Mouse (Mus musculus) left cerebral cortex, postnatal 14 days (tissue): ENCODE data around the gene Olfr649. TPM values are rescaled to one million over a fixed set of nuclear protein-coding genes. Genes with fewer than 3 reads are reported as not detected.

ENCODE experiments used
- DNase-seq, 2 experiments: peaks; one replicate each; pipeline ENCODE4 v3.0.0; 2021 to 2022; ENCODE audit warnings: low spot score in 2 of 2, mixed read lengths in 1 of 2
- intact Hi-C: fragments of 180-260 bp; cut with DNase I; formaldehyde crosslinking; loops from one replicate; pipeline ENCODE4 v1.15.1; 2025
- total RNA-seq, 2 experiments: library from RNA; stranded (reverse); gene quantifications; 2 replicates each; pipeline ENCODE4 v1.2.3; 2021

Olfr649 gene
- total RNA-seq, 2 experiments from 2014 or later, result not detected

GRCm38 (mm10) chr7:104143179-104143578, 52.6 kb downstream of the Olfr649 start, which contains the start of gene Ubqln3:
Gene Ubqln3 (minus strand): TSS chr7:104143279.
- intact Hi-C loops, result no loop called here

More at GRCm38 (mm10) chr7:104143179-104143578, 52.6 kb downstream of the Olfr649 start, which contains the start of gene Ubqln3:
- no peak for DNase-seq

Other genes starting within 250 kb of the Olfr649 start
- under 1 TPM in 1 of 2 experiments, not detected in 1; 0.04 TPM for gene Olfr635, start 224.8 kb downstream of the Olfr649 start, total RNA-seq
- gene Olfr638, start 197.2 kb downstream of the Olfr649 start, total RNA-seq, result not detected
- gene Olfr639, start 178.7 kb downstream of the Olfr649 start, total RNA-seq, result under 1 TPM; 0.08 to 0.18 TPM
- gene Olfr640, start 170.4 kb downstream of the Olfr649 start, total RNA-seq, result not detected
- gene Olfr641, start 160.5 kb downstream of the Olfr649 start, total RNA-seq, result not detected
- gene Olfr642, start 143.3 kb downstream of the Olfr649 start, total RNA-seq, result not detected
- gene 4930516K23Rik, start 134.5 kb downstream of the Olfr649 start, total RNA-seq, result not detected
- not detected for gene Olfr644, start 124.1 kb downstream of the Olfr649 start, total RNA-seq
- gene Olfr645, start 110.5 kb downstream of the Olfr649 start, total RNA-seq, result not detected
- not detected for gene Olfr646, start 91.1 kb downstream of the Olfr649 start, total RNA-seq
- gene Ubqln5, start 66.2 kb downstream of the Olfr649 start, total RNA-seq, result not detected
- gene Olfr643, start 58.6 kb downstream of the Olfr649 start, total RNA-seq, result not detected
- gene Ubqln3, start 52.7 kb downstream of the Olfr649 start, total RNA-seq, result not detected
- not detected for gene Ubqlnl, start 45.4 kb downstream of the Olfr649 start, total RNA-seq
- not detected for gene Olfm5, start 31.2 kb downstream of the Olfr649 start, total RNA-seq
- under 1 TPM; 0.30 to 0.40 TPM for gene Olfr648, start 12.6 kb downstream of the Olfr649 start, total RNA-seq
- under 1 TPM; 0.13 to 0.15 TPM for gene Trim6, start 22.8 kb upstream of the Olfr649 start, total RNA-seq
- gene Trim34a, start 48.5 kb upstream of the Olfr649 start, total RNA-seq, result under 1 TPM; 0.68 to 0.72 TPM
- gene Trim5, start 92.1 kb upstream of the Olfr649 start, total RNA-seq, result under 1 TPM; 0.38 to 0.55 TPM
- 1 to 10 TPM; 1.4 to 2.2 TPM for gene Trim12a, start 119.5 kb upstream of the Olfr649 start, total RNA-seq
- gene Trim34b, start 133.5 kb upstream of the Olfr649 start, total RNA-seq, result under 1 TPM in 1 of 2 experiments, not detected in 1; 0.26 TPM
- 1 to 10 TPM; 1.1 to 1.2 TPM for gene Trim12c, start 157.4 kb upstream of the Olfr649 start, total RNA-seq
- gene Trim30b, start 173.9 kb upstream of the Olfr649 start, total RNA-seq, result not detected
- not detected for gene Trim30c, start 204.9 kb upstream of the Olfr649 start, total RNA-seq